Mouse (Mus musculus) midbrain, embryonic 14.5 days (tissue): ENCODE results near the gene Bag6. TPM values are rescaled to one million over a fixed set of nuclear protein-coding genes. Genes with fewer than 3 reads are reported as not detected.

Experiments used
- ATAC-seq: fragments of 200-750 bp; cut with Nextera tagmentation; 2 replicates; pipeline ENCODE4 v1.8.0; 2017; ENCODE audit warnings: moderate number of reproducible peaks, moderate library complexity; ENCODE audit not compliant: low FRiP score, low TSS enrichment
- DNase-seq: peaks from one replicate; pipeline ENCODE4 v3.0.0-alpha.2; 2015
- H3K27ac ChIP-seq: fragments of 300-500 bp; sonication (generic); replicated peaks from 2 replicates; pipeline ENCODE4 v1.5.1; 2014; ENCODE audit warnings: mild to moderate bottlenecking, low read depth, low read length, moderate library complexity
- H3K27me3 ChIP-seq: fragments of 300-500 bp; sonication (generic); 2 replicates; pipeline ENCODE4 v1.6.1; 2014; ENCODE audit warnings: low read length, control low read depth, mixed read lengths; ENCODE audit not compliant: control insufficient read depth, insufficient read depth
- H3K36me3 ChIP-seq: fragments of 300-500 bp; sonication (generic); 2 replicates; pipeline ENCODE4 v1.6.1; 2014; ENCODE audit warnings: low read length, control low read depth; ENCODE audit not compliant: control insufficient read depth, insufficient read depth
- H3K4me1 ChIP-seq: fragments of 300-500 bp; sonication (generic); 2 replicates; pipeline ENCODE4 v1.6.1; 2014; ENCODE audit warnings: mild to moderate bottlenecking, antibody characterized with exemption, low read length, control low read depth; ENCODE audit not compliant: control insufficient read depth, insufficient read depth
- H3K4me2 ChIP-seq: fragments of 300-500 bp; sonication (generic); 2 replicates; pipeline ENCODE4 v1.6.1; 2014; ENCODE audit warnings: mild to moderate bottlenecking, low read length, moderate library complexity
- H3K4me3 ChIP-seq: fragments of 300-500 bp; sonication (generic); replicated peaks from 2 replicates; pipeline ENCODE4 v1.5.1; 2014; ENCODE audit warnings: low read depth, low read length
- H3K9ac ChIP-seq: fragments of 300-500 bp; sonication (generic); replicated peaks from 2 replicates; pipeline ENCODE4 v1.6.1; 2014; ENCODE audit warnings: mild to moderate bottlenecking, low read length, moderate library complexity
- H3K9me3 ChIP-seq: fragments of 300-500 bp; sonication (generic); 2 replicates; pipeline ENCODE4 v1.6.1; 2016; ENCODE audit warnings: low read length, control low read depth, mixed read lengths; ENCODE audit not compliant: control insufficient read depth
- WGBS: fragments of 180-500 bp; shearing (Covaris S2); extraction: QIAGEN DNeasy Blood & Tissue Kit; methylation state at CpG from one replicate; pipeline ENCODE4 v1.1.7; 2014; 5-methylcytosine and 5-hydroxymethylcytosine counted together
- polyA plus RNA-seq: library from polyadenylated mRNA; unstranded; fragments of >200 nt; fragmentation: Nextera tagmentation; extraction: Ambion mirVana; gene quantifications from 2 replicates; pipeline ENCODE4 v1.2.1, GENCODE M21; 2014

The Bag6 gene
- polyA plus RNA-seq, 1 experiment from 2014 or later, result 122 TPM

GRCm38 (mm10) chr17:35157661-35158175 is 22.7 kb downstream of the Bag6 start:
- no peak overlapping the region for H3K4me3 ChIP-seq
- no peak for ATAC-seq

GRCm38 (mm10) chr17:35158850-35159593 is 24.0 kb downstream of the Bag6 start:
- Histone ChIP-seq H3K4me1 (peaks cover 21% of the 10 kb centered on the region), H3K9me3 (no peaks in the 10 kb centered on the region), H3K27ac (no peak overlapping the region), H3K36me3 (peaks cover 83% of the 10 kb centered on the region), H3K4me3 (no peak overlapping the region), H3K27me3 (no peaks in the 10 kb centered on the region), H3K9ac (no peak overlapping the region), H3K4me2 (no peak overlapping the region)
- no peak for DNase-seq
- 91% methylated on average over 16 of the region's 16 CpGs for WGBS
- ATAC-seq, result no peak

More at GRCm38 (mm10) chr17:35157661-35158175, 22.7 kb downstream of the Bag6 start:
- 95% methylated on average over 8 of the region's 8 CpGs for WGBS
- H3K4me1 ChIP-seq, result peaks cover 13% of the 10 kb centered on the region
- no peak for DNase-seq
- no peaks in the 10 kb centered on the region for H3K27me3 ChIP-seq
- peaks cover 96% of the 10 kb centered on the region for H3K36me3 ChIP-seq
- no peak overlapping the region for H3K4me2 ChIP-seq
- H3K27ac ChIP-seq, result no peak overlapping the region
- H3K9ac ChIP-seq, result no peak overlapping the region
- H3K9me3 ChIP-seq, result no peaks in the 10 kb centered on the region

GRCm38 (mm10) chr17:35159638-35160037 is 24.7 kb downstream of the Bag6 start:
- peaks cover 21% of the 10 kb centered on the region for H3K4me1 ChIP-seq
- no peak overlapping the region for H3K27ac ChIP-seq
- ATAC-seq (no peak), DNase-seq (no peak)
- WGBS, result 84% methylated on average over 7 of the region's 7 CpGs
- peaks cover 77% of the 10 kb centered on the region for H3K36me3 ChIP-seq
- no peak overlapping the region for H3K9ac ChIP-seq
- no peak overlapping the region for H3K4me2 ChIP-seq
- no peak overlapping the region for H3K4me3 ChIP-seq
- H3K27me3 ChIP-seq, result no peaks in the 10 kb centered on the region
- no peaks in the 10 kb centered on the region for H3K9me3 ChIP-seq

GRCm38 (mm10) chr17:35161421-35161820 is 26.4 kb downstream of the Bag6 start:
- Histone ChIP-seq H3K4me3 (no peak overlapping the region), H3K4me2 (peak overlapping the region; percentile 98; the same call in 1 of the 2 replicates), H3K9ac (no peak overlapping the region), H3K4me1 (peaks cover 29% of the 10 kb centered on the region), H3K27me3 (no peaks in the 10 kb centered on the region), H3K9me3 (no peaks in the 10 kb centered on the region), H3K27ac (no peak overlapping the region), H3K36me3 (peaks cover 59% of the 10 kb centered on the region)
- no peak for ATAC-seq
- DNase-seq, result no peak
- WGBS, result 89% methylated on average over 11 of the region's 11 CpGs

GRCm38 (mm10) chr17:35162121-35162520 is 27.1 kb downstream of the Bag6 start:
- WGBS, result 67% methylated on average over 14 of the region's 14 CpGs
- H3K4me3 ChIP-seq, result peak overlapping the region; percentile 100
- no peak overlapping the region for H3K27ac ChIP-seq
- H3K4me2 ChIP-seq, result peak overlapping the region; percentile 98
- peaks cover 52% of the 10 kb centered on the region for H3K36me3 ChIP-seq
- H3K4me1 ChIP-seq, result peaks cover 32% of the 10 kb centered on the region
- no peak for ATAC-seq
- no peaks in the 10 kb centered on the region for H3K27me3 ChIP-seq
- no peaks in the 10 kb centered on the region for H3K9me3 ChIP-seq
- DNase-seq, result no peak
- H3K9ac ChIP-seq, result peak overlapping the region; percentile 99; the same call in 1 of the 2 replicates

GRCm38 (mm10) chr17:35162730-35163129 is 27.8 kb downstream of the Bag6 start:
- no peak for ATAC-seq
- peak overlapping the region; percentile 28; the same call in 1 of the 2 replicates for H3K27ac ChIP-seq
- H3K36me3 ChIP-seq, result peaks cover 46% of the 10 kb centered on the region
- H3K4me3 ChIP-seq, result peak overlapping the region; percentile 100
- H3K4me1 ChIP-seq, result peaks cover 32% of the 10 kb centered on the region
- DNase-seq, result no peak
- no peaks in the 10 kb centered on the region for H3K9me3 ChIP-seq
- no peaks in the 10 kb centered on the region for H3K27me3 ChIP-seq
- H3K9ac ChIP-seq, result peak overlapping the region; percentile 99
- WGBS, result 37% methylated on average over 12 of the region's 12 CpGs
- H3K4me2 ChIP-seq, result peak overlapping the region; percentile 98

- Histone ChIP-seq H3K27ac (peak overlapping the region; percentile 96), H3K4me2 (peak overlapping the region; percentile 98), H3K36me3 (peaks cover 38% of the 10 kb centered on the region), H3K9ac (peak overlapping the region; percentile 99), H3K27me3 (no peaks in the 10 kb centered on the region), H3K4me1 (peaks cover 32% of the 10 kb centered on the region), H3K4me3 (peak overlapping the region; percentile 100), H3K9me3 (no peaks in the 10 kb centered on the region)
- ATAC-seq (no peak), DNase-seq (no peak)
- WGBS, result 15% methylated on average over 8 of the region's 8 CpGs
Observed at GRCm38 (mm10) chr17:35163326-35164081, 28.5 kb downstream of the Bag6 start.

GRCm38 (mm10) chr17:35164218-35164567 is 29.2 kb downstream of the Bag6 start:
- peaks cover 32% of the 10 kb centered on the region for H3K4me1 ChIP-seq
- H3K4me3 ChIP-seq, result peak overlapping the region; percentile 100
- ATAC-seq (no peak), DNase-seq (no peak)
- peak overlapping the region; percentile 99 for H3K9ac ChIP-seq
- H3K4me2 ChIP-seq, result peak overlapping the region; percentile 98
- H3K36me3 ChIP-seq, result peaks cover 31% of the 10 kb centered on the region
- peak overlapping the region; percentile 96 for H3K27ac ChIP-seq
- H3K9me3 ChIP-seq, result no peaks in the 10 kb centered on the region
- H3K27me3 ChIP-seq, result no peaks in the 10 kb centered on the region
- 0% methylated on average over 21 of the region's 28 CpGs for WGBS
